Mouse (Mus musculus): Measurements from ENCODE around the gene Pex14. TPM values are rescaled to one million over a fixed set of nuclear protein-coding genes. Genes with fewer than 3 reads are reported as not detected.

The Pex14 gene
- polyA plus RNA-seq, 1 experiment from 2014 or later: 46.1 TPM

- peak overlapping the region; percentile 85 for H3K4me2 ChIP-seq
- peak; percentile 43 for ATAC-seq
- H3K4me1 ChIP-seq: peaks cover 62% of the 10 kb centered on the region
- no peaks in the 10 kb centered on the region for H3K9me3 ChIP-seq (replicated peaks)
- 2% methylated on average over 55 of the region's 69 CpGs for WGBS
- H3K27me3 ChIP-seq: peaks cover 58% of the 10 kb centered on the region
- no peaks in the 10 kb centered on the region for H3K36me3 ChIP-seq (ENCODE audit: poor library complexity, severe bottlenecking)
- peak overlapping the region; percentile 70 for H3K9ac ChIP-seq
- H3K27ac ChIP-seq: no peak overlapping the region
- H3K4me3 ChIP-seq: peak overlapping the region; percentile 44
Observed at GRCm38 (mm10) chr4:148952328-148953222, 147.1 kb downstream of the Pex14 start.

GRCm38 (mm10) chr4:148951821-148952291 lies 147.8 kb downstream of the Pex14 start:
- 3% methylated on average over 36 of the region's 44 CpGs for WGBS
- Histone ChIP-seq H3K27ac (no peak overlapping the region), H3K4me1 (peaks cover 61% of the 10 kb centered on the region), H3K36me3 (ENCODE audit: poor library complexity, severe bottlenecking) (no peaks in the 10 kb centered on the region), H3K9ac (peak overlapping the region; percentile 70), H3K9me3 (replicated peaks) (no peaks in the 10 kb centered on the region), H3K4me2 (peak overlapping the region; percentile 85), H3K27me3 (peaks cover 58% of the 10 kb centered on the region), H3K4me3 (peak overlapping the region; percentile 44)
- ATAC-seq: peak; percentile 20

GRCm38 (mm10) chr4:148950932-148951650 lies 148.6 kb downstream of the Pex14 start:
- peak; percentile 77 for ATAC-seq
- H3K4me2 ChIP-seq: peak overlapping the region; percentile 85
- H3K9me3 ChIP-seq (replicated peaks): no peaks in the 10 kb centered on the region
- H3K9ac ChIP-seq: peak overlapping the region; percentile 40; the same call in 1 of the 2 replicates
- 25% methylated on average over 25 of the region's 25 CpGs for WGBS
- peaks cover 58% of the 10 kb centered on the region for H3K27me3 ChIP-seq
- H3K4me1 ChIP-seq: peaks cover 56% of the 10 kb centered on the region
- H3K36me3 ChIP-seq (ENCODE audit: poor library complexity, severe bottlenecking): no peaks in the 10 kb centered on the region
- H3K4me3 ChIP-seq: peak overlapping the region; percentile 44
- peak overlapping the region; percentile 40 for H3K27ac ChIP-seq

- no peak overlapping the region for H3K9ac ChIP-seq
- peak; percentile 6; the same call in 1 of the 2 replicates for ATAC-seq
- H3K27ac ChIP-seq: peak overlapping the region; percentile 37
Observed at GRCm38 (mm10) chr4:148950487-148950886, 149.2 kb downstream of the Pex14 start.

GRCm38 (mm10) chr4:148947833-148948388 lies 151.8 kb downstream of the Pex14 start:
- H3K4me2 ChIP-seq: no peak overlapping the region
- WGBS: 50% methylated on average over 10 of the region's 10 CpGs
- no peak overlapping the region for H3K4me3 ChIP-seq
- peaks cover 52% of the 10 kb centered on the region for H3K4me1 ChIP-seq
- no peaks in the 10 kb centered on the region for H3K9me3 ChIP-seq (replicated peaks)
- ATAC-seq: no peak
- H3K36me3 ChIP-seq (ENCODE audit: poor library complexity, severe bottlenecking): no peaks in the 10 kb centered on the region
- H3K27me3 ChIP-seq: peaks cover 47% of the 10 kb centered on the region
- H3K9ac ChIP-seq: no peak overlapping the region
- no peak overlapping the region for H3K27ac ChIP-seq

More at GRCm38 (mm10) chr4:148950487-148950886, 149.2 kb downstream of the Pex14 start:
- Histone ChIP-seq H3K36me3 (ENCODE audit: poor library complexity, severe bottlenecking) (no peaks in the 10 kb centered on the region), H3K4me3 (no peak overlapping the region), H3K4me2 (peak overlapping the region; percentile 85), H3K4me1 (peaks cover 52% of the 10 kb centered on the region), H3K9me3 (replicated peaks) (no peaks in the 10 kb centered on the region), H3K27me3 (peaks cover 58% of the 10 kb centered on the region)
- whole genome bisulfite sequencing: 40% methylated on average over 6 of the region's 6 CpGs

- H3K4me2 ChIP-seq: no peak overlapping the region
- peaks cover 31% of the 10 kb centered on the region for H3K27me3 ChIP-seq
- no peaks in the 10 kb centered on the region for H3K36me3 ChIP-seq (ENCODE audit: poor library complexity, severe bottlenecking)
- H3K9me3 ChIP-seq (replicated peaks): no peaks in the 10 kb centered on the region
- no peak overlapping the region for H3K9ac ChIP-seq
- ATAC-seq: no peak
- 91% methylated on average over 8 of the region's 8 CpGs for WGBS
- no peak overlapping the region for H3K4me3 ChIP-seq
- H3K27ac ChIP-seq: no peak overlapping the region
- H3K4me1 ChIP-seq: peaks cover 40% of the 10 kb centered on the region
Observed at GRCm38 (mm10) chr4:148946071-148946470, 153.6 kb downstream of the Pex14 start.

- H3K27ac ChIP-seq: no peak overlapping the region
- peaks cover 31% of the 10 kb centered on the region for H3K27me3 ChIP-seq
- H3K4me2 ChIP-seq: no peak overlapping the region
- no peaks in the 10 kb centered on the region for H3K9me3 ChIP-seq (replicated peaks)
- peak; percentile 59 for ATAC-seq
- H3K9ac ChIP-seq: no peak overlapping the region
- no peak overlapping the region for H3K4me3 ChIP-seq
- 65% methylated on average over 4 of the region's 4 CpGs for WGBS
- no peaks in the 10 kb centered on the region for H3K36me3 ChIP-seq (ENCODE audit: poor library complexity, severe bottlenecking)
- peaks cover 40% of the 10 kb centered on the region for H3K4me1 ChIP-seq
Observed at GRCm38 (mm10) chr4:148945476-148945881, 154.2 kb downstream of the Pex14 start.

GRCm38 (mm10) chr4:148943099-148943498 lies 156.6 kb downstream of the Pex14 start:
- H3K27ac ChIP-seq: no peak overlapping the region
- H3K4me2 ChIP-seq: no peak overlapping the region
- no peaks in the 10 kb centered on the region for H3K9me3 ChIP-seq (replicated peaks)
- H3K4me3 ChIP-seq: no peak overlapping the region
- H3K4me1 ChIP-seq: peaks cover 29% of the 10 kb centered on the region
- ATAC-seq: no peak
- H3K9ac ChIP-seq: no peak overlapping the region
- H3K27me3 ChIP-seq: peaks cover 15% of the 10 kb centered on the region; the same call in 1 of the 2 replicates
- no peaks in the 10 kb centered on the region for H3K36me3 ChIP-seq (ENCODE audit: poor library complexity, severe bottlenecking)
- WGBS: 43% methylated on average over 5 of the region's 5 CpGs

- no peak overlapping the region for H3K27ac ChIP-seq
- no peak for ATAC-seq
- H3K4me2 ChIP-seq: peak overlapping the region; percentile 48; the same call in 1 of the 2 replicates
- H3K4me1 ChIP-seq: peaks cover 25% of the 10 kb centered on the region
- peaks cover 13% of the 10 kb centered on the region; the same call in 1 of the 2 replicates for H3K27me3 ChIP-seq
- H3K4me3 ChIP-seq: no peak overlapping the region
- 44% methylated on average over 11 of the region's 11 CpGs for WGBS
- peak overlapping the region; percentile 26; the same call in 1 of the 2 replicates for H3K9ac ChIP-seq
- no peaks in the 10 kb centered on the region for H3K36me3 ChIP-seq (ENCODE audit: poor library complexity, severe bottlenecking)
- H3K9me3 ChIP-seq (replicated peaks): no peaks in the 10 kb centered on the region
Observed at GRCm38 (mm10) chr4:148941321-148941720, 158.4 kb downstream of the Pex14 start.

- H3K9ac ChIP-seq: no peak overlapping the region
- ATAC-seq: peak; percentile 85; the same call in 1 of the 2 replicates
- peak overlapping the region; percentile 48 for H3K4me2 ChIP-seq
- H3K4me1 ChIP-seq: peaks cover 27% of the 10 kb centered on the region
- H3K4me3 ChIP-seq: 0 out of 2 replicates have a peak overlapping the region, but pooled peaks have one; percentile 7
- no peaks in the 10 kb centered on the region for H3K36me3 ChIP-seq (ENCODE audit: poor library complexity, severe bottlenecking)
- WGBS: 5% methylated on average over 25 of the region's 25 CpGs
- peak overlapping the region; percentile 25; the same call in 1 of the 2 replicates for H3K27ac ChIP-seq
- no peaks in the 10 kb centered on the region for H3K9me3 ChIP-seq (replicated peaks)
- peaks cover 13% of the 10 kb centered on the region; the same call in 1 of the 2 replicates for H3K27me3 ChIP-seq
Observed at GRCm38 (mm10) chr4:148940674-148941211, 158.9 kb downstream of the Pex14 start.

- peaks cover 35% of the 10 kb centered on the region for H3K4me1 ChIP-seq
- no peak overlapping the region for H3K27ac ChIP-seq
- no peaks in the 10 kb centered on the region for H3K9me3 ChIP-seq (replicated peaks)
- 0 out of 2 replicates have a peak, but pooled peaks cover 10% of the 10 kb centered on the region for H3K27me3 ChIP-seq
- 89% methylated on average over 25 of the region's 26 CpGs for WGBS
- H3K4me2 ChIP-seq: no peak overlapping the region
- no peak for ATAC-seq
- no peaks in the 10 kb centered on the region for H3K36me3 ChIP-seq (ENCODE audit: poor library complexity, severe bottlenecking)
- H3K9ac ChIP-seq: no peak overlapping the region
- H3K4me3 ChIP-seq: no peak overlapping the region
Observed at GRCm38 (mm10) chr4:148938546-148938945, 161.1 kb downstream of the Pex14 start.
